Mouse (Mus musculus): Measurements from ENCODE around the gene Rnaset2a.
"Not testable (repeated sequence)": the region's sequence is repeated elsewhere in the genome, so short reads cannot be mapped to it uniquely, and the experiment has no call there.

The Rnaset2a gene

DNA sequence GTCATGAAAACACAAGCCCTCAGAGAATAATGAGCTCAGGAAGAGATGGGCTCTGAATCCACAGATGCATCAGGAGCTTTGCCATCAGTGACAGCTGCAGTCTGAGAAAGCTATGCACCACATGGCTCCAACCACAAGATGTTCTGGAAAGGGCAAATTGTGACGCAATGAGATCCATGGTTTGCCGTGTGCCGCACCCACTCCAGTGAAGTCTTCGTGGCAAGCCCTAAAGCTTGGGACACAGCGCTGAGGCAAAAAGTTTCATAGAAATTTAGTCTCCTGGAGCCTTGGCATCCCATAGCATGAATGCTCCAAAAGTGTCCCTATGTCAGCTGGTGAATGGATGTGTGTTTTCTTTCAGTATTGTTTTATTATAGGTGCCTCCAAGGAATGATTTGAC, 9.8 kb downstream of the Rnaset2a start:
- DNase-seq (ENCODE audit: low spot score in 2 of 2) = not testable (repeated sequence)

DNA sequence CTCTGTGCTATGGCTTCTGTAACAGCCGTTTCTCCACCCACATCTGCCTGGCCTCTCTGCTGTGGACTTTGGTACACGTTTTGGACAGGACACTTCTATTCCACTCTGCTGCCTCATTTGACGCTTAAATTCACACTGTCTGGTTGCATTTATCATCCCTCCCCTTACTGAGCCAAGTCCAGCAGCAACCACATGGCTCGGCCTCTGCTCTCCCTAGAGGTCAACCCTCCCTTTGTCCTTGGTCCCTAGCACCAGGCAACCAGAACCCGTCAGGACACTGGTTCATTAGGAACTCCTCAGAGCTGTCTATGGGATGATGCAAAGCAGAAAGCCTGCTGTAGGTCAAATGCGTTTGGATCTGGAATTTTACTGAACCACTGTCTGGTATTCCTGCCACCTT, 17.0 kb downstream of the Rnaset2a start:
- DNase-seq (ENCODE audit: low spot score in 2 of 2) = not testable (repeated sequence)

DNA sequence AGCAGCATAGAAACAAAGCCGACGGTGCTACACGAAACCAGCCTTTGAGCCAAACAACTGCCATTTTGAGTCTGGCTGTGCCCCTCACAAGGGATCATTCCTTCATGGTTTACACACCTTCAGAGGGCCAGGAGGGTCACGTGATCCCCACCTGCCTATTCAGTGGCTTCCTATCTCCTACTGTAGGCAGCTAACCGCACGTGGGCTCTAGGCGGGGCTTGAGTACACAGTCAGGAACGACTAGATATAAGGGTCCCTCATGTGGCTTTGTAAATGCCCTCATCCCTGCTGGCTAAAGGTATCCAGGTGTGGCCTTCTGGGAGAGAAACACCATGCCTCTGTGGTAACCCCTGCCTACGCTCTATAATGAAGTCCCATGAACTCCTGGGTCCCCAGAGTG, 18.3 kb downstream of the Rnaset2a start:
- not testable (repeated sequence) for DNase-seq (ENCODE audit: low spot score in 2 of 2)

DNA sequence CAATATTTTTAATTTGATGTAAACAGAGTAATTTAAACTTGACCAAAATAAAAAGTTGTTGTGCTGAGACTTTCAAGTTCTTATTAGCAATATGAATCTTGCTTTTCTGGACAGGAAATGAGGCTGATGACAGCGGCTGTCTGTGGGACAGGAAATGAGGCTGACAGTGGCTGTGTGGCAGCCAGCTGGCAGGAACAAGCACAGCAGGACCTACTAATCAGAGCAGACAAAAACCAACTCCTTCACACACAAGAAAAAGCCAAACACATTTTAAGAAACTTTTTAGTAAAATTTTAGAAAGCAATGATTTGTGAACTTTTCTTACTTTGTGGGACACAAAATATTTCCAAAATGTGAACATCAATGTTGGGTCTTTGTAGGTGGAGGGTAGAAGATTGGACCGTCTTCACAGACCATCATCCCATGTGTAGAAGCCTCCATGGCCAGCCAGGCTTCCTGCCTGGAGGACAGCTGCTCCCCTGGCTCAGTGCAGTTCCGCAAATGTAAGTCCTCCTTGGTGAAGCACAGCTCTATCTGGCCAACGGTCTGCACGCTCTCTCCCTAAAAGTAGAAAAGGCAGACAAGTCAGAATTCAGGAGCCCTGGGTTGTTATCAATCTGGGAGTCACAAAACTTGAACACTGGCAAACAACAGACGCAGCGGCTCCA, 19.4 kb downstream of the Rnaset2a start:
- not testable (repeated sequence) for DNase-seq (ENCODE audit: low spot score in 2 of 2)

DNA sequence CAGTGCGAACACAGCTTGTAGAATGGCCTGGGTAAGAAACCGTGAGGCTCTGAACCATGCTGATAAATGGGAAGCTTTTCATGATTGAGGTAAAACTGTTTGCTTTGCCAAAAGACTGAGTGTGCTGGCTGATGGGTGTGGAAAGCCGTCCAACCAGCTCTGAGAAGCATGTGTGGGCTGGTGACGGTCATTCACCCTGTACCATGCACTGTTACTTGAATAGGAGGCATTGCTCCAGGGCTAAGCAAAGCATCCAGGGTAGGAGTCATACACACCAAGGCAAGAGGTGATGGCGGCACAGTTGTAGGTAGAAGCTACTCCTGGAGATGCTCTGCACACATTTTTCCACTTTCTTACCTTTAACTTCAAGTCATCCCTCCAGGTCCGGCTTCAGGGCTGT, 23.3 kb downstream of the Rnaset2a start:
- not testable (repeated sequence) for DNase-seq (ENCODE audit: low spot score in 2 of 2)

DNA sequence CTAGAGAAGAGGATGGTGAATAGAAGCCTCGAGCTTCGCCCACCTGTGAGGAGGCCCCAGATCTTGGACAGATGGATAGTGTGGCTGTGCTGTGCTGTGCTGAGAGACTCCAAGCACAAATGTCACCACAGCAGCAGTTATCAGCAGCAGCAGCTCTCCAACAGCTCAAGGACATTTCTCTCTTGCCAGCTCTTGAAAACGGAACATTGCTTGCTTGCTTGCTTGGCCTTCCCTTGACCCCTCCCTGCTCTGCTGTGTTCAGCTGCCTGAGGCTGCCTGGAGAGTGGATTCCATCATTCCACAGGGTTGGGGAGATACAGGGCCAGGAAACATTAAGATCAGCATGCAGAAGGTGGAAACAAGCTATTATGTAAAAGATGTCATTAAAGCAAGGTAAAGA, 24.9 kb downstream of the Rnaset2a start:
- not testable (repeated sequence) for DNase-seq (ENCODE audit: low spot score in 2 of 2)

DNA sequence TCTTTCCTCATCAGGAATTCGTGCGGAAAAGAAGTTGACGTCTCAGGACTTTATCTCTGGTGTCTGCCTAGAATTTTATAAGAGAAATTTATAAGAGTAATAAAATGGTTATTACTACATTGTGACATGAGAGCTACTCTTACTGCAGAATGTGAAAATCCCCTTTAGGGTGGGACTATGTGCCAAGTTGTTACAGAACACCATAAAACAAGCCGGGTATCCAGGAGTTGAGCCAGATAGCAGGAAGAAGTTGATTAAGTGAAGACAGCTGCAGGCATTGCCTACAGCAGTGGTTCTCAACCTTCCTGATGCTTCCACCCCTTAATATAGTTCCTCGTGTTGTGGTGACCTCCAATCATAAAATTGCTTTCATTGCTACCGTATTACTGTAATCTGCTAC, 31.0 kb downstream of the Rnaset2a start:
- not testable (repeated sequence) for DNase-seq (ENCODE audit: low spot score in 2 of 2)

DNA sequence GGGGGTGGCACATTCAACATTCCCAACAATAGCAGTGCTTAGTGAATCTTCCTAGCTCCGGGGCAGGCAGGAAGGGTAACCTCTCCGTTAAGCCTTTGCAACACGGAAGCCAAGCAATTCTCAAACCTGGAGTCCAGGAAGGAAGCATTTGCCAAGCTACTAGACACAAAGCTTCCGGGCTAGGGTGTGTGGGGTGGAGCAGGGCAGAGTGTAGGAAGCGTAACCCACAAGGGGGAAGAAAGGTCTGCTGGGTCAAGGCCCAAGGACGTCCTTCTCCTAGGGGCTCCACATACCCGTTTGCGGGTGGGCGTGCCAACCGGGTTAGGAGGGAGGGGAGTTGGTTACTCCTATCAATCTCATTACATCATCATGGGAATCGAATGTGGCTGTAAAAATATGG, 31.5 kb downstream of the Rnaset2a start:
- not testable (repeated sequence) for DNase-seq (ENCODE audit: low spot score in 2 of 2)

DNA sequence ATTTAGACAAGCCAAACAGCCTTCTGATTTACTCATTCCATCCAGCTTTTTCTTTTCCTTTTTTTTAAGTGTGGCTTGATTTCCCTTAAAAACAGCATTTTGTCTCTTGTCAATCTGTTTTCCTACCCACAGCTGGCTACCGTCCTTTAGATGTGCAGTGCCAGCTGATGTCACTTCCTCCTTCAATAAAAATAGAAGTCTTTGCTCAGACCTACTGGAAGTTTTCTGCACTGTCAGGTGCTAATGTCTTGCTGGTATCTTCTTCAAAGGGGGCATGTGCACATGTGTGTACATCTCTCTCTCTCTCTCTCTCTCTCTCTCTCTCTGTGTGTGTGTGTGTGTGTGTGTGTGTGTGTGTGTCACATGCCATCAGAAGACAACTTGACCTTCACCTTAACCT, 35.7 kb downstream of the Rnaset2a start:
- not testable (repeated sequence) for DNase-seq (ENCODE audit: low spot score in 2 of 2)

DNA sequence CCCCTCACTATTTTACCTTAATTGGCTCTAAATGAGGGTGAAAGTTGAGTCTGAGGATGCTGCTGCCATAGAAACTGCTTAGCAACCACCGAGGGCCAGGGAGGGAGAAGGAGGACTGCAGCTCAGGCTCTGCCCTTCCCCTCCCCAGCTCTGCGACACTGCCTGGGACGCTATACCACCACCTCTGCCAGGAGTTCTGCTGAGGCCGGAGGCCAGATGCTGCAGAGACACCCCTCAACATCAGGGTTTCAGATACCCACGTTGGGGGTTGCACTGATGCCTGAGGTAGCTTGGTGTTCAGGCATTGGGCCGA, 46.6 kb downstream of the Rnaset2a start:
- DNase-seq (ENCODE audit: low spot score in 2 of 2) = not testable (repeated sequence)

DNA sequence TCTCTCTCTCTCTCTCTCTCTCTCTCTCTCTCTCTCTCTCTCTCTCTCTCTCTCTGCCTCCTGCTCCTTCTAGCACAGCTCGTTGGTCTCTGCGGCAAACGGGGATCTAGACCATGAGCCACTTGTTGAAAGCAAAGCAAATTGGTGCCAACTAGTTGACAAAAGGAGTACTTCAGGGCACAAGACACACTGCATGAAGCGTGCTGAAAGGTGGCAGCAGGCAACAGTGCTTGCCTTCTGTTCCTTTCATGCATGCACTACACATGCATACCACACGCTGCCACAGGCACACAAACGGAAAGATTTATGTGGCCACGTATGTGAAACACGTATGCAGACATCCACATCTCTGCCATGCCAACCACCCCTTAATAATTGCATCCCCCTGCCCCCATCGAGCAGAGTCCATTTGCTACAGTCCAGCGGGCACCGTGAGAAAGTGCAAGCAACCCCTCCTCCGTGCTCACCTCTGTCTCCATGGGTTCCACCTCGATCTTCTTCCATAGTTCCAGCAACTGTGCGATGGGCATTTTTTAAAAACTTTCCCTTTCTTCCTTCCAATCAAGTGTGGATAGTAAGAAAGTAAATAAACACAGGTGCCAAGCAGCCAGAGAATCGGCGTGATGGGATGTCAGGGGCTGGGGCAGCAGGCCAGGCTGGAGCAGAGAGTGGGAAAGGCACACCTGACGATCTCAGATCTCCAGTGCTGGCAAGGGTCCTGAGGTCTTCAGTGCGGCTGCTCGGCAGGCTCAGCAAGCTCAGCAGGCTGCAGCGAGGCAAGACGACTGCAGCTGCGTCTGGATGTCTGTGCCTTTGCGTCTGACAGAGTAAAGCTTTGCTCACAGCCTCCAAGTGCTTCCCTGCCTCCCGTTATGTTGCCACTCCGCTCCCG, 47.2 kb downstream of the Rnaset2a start:
- not testable (repeated sequence) for DNase-seq (ENCODE audit: low spot score in 2 of 2)

DNA sequence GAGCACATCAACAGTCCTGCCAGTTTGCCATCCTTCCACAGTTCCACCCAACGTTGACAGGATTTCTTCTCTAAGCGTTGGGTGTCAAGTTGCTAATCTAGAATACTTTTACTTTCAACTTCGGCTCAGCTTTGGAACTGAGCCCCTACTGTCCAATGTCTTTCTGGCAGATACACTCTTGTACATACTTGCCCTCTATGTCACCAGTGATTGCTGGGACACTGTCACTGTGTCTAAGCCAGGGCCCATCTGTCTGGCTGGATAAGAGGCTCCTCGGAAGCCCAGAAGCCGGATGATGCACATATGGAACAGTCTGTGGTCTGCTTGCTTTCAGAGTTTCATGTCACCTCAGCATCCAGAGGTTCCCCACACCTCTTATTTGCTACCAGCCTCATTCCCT, 51.7 kb downstream of the Rnaset2a start:
- DNase-seq (ENCODE audit: low spot score in 2 of 2) = not testable (repeated sequence)

DNA sequence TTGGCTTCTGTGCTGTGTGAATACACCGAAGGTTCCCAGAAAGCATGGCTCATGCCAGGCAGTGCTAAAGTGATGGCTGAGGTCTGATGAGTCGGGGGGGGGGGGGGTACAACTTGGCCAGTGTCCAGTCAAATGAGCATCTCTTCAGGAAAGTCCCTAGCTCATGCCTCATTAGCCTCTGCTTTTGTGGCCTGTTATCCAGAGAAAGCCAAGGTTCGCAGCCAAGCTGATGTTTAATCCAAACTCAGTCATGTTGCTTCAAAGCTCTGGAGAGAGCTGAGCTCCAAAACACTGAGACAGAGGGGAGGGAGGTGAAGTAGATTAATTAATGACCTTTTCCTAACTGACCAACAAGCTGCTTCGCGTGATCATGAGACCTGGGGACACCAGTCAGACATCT, 52.2 kb downstream of the Rnaset2a start:
- not testable (repeated sequence) for DNase-seq (ENCODE audit: low spot score in 2 of 2)

DNA sequence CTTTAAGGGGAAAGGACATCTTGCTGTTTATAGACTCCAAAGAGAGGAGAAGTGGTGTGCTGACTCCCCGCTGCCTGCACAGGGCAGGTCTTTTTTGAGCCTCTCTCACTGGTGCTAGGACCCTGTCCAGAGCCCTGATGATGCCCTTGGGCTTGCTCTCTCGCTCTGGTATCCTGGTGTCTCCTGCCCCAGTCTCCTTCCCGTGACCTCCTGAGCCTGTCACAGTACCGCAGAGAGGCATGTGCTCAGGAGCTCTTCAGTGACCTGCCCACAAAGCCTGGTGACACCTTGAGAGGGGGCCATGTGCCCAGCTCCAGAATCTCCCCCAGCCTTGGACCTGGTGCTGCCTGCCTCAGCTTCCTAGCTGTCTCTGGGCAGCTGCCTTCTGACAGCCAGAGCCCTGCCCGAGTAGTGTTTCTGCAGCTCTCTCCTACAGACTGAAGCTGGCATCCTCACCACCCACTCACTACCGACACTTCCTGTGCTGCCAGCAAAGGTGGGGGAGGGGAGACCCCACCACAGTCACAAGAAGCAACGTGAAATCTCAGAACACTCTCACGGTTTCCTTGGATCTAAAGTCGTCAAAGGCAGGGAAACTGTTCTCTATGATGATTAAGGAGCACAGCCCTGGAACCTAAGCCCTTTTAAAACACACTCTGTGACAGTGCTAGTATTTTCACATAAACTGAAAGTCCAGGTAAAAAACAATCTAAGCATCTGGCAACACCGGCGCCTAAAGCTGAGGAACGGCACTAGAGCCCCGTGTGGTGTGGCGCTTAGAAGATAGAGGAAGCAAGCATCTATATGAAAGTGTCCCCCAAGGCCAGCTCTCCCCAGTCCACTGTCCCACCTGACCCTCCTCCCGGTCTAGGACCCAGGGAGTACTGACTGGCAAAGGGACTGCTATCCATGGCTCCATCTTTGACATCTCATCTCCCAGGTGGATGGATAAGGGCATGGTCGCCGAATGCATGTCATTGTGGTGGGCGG, 55.1 kb downstream of the Rnaset2a start:
- DNase-seq (ENCODE audit: low spot score in 2 of 2) = not testable (repeated sequence)

DNA sequence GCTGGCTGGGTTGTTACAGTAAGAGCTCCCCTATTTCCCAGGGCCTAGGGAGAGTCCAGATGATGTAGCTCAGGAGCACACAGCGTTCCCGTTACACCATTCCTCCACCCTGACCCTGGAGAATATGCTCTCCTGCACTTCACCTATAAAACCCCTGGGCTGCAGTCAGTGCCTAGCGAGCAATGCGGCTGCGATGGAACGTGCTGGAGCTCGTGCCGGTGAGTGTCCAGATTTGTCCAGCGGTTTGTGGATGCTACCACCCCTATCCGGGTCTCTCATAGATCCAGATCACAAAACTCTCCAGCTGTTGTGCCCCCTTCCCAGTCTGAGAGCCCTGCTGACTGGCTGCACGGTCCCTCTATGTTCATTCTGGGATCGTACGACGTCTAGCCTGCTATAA, 56.6 kb downstream of the Rnaset2a start:
- not testable (repeated sequence) for DNase-seq (ENCODE audit: low spot score in 2 of 2)

DNA sequence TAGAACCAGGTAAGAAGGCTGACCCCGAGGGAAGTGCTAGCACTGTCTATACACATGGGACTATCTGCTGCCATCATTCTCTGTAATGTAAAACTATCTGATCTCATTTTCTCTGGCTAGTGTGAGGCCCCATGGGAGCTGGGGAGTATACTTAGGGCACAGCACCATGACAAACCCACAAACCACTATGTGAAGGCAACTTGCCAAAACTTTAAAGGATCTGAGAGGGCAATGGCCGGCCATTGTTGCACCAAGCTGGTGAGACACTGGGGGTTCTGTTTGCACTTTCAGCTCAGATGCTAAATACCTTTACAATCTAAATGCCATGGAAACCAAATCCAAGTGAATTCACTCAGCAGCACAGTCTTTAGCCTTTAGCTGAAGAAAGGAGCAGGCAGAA, 78.0 kb downstream of the Rnaset2a start:
- not testable (repeated sequence) for DNase-seq (ENCODE audit: low spot score in 2 of 2)

Data from right cerebral cortex, postnatal 36 days (tissue).